Mouse (Mus musculus) kidney, adult 9 months (tissue): Measurements from ENCODE around the gene Gm45521.

ENCODE experiments used
- DNase-seq: peaks from one replicate; pipeline ENCODE4 v3.0.0; 2022

Gm45521 gene

GRCm38 (mm10) chr14:7957049-7957448, at the start of gene Gm45521:
Gm45521 (plus strand) TSS chr14:7957288.
- DNase-seq = no peak

GRCm38 (mm10) chr14:7909472-7909871, 47.6 kb upstream of the Gm45521 start:
- DNase-seq = no peak

- no peak for DNase-seq
Observed at GRCm38 (mm10) chr14:7913842-7914241, 43.2 kb upstream of the Gm45521 start.

DNA sequence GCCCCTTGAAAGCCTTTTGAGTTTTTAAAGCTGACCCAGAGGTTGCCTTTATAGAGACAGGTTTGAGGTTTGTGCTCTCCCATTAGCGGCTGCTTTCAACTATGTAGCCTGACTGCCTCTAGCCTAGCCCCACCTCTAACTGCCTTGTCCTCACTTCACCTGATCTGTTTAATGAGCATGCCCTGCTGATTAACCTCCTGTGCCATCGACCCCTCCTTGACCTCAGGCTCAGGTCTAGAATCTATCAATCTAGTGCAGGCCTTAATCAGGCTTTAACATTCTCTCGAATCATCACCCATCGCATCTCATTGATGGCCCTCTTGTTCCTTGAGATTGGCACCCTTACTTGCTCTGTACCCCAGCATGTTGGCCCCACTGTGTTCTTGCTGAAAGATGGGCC, 42.6 kb upstream of the Gm45521 start:
- DNase-seq = no peak

GRCm38 (mm10) chr14:7918150-7918991, 38.7 kb upstream of the Gm45521 start:
- no peak for DNase-seq

- DNase-seq = no peak
Observed at GRCm38 (mm10) chr14:7919309-7919708, 37.8 kb upstream of the Gm45521 start.

GRCm38 (mm10) chr14:7919921-7920320, 37.2 kb upstream of the Gm45521 start:
- DNase-seq = no peak

DNA sequence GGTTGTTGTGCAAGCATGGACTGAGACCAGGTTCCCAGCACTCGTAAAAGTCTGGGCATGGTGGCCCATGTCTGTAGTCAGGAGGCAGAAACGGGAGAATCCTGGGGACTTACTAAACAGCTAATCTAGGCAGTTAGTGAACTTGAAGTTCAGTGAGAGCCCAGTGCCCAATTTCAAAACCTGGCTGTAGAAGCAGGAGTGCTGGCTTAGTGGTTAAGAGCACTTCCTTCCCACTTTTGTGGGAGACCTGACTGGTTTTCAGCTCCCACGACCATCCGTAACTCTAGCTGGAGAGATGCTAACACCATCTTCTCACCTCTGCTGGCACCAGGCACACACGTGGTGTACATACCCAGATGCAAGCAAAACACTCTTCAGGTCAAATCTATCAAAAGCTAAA, 35.6 kb upstream of the Gm45521 start:
- no peak for DNase-seq

DNA sequence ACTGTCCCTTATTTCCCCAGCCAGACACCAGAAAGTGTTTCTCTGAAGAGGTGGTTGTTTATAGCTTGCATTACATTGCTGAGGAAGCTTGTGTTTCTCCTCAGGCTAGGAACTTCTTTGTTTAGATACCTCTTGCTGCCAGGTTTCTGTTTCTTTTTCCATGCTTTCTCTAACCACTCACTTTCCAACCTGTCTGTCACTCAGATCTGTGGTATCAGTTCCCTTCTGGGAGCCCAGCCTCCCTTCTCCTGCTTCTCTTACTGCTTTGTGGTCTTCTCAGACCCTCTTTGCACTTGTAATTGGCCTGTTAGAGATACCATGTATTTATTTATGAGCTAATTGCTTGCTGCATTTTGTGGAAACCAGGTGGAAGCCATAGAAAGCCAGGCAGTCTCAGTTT, 33.5 kb upstream of the Gm45521 start:
- no peak for DNase-seq

DNA sequence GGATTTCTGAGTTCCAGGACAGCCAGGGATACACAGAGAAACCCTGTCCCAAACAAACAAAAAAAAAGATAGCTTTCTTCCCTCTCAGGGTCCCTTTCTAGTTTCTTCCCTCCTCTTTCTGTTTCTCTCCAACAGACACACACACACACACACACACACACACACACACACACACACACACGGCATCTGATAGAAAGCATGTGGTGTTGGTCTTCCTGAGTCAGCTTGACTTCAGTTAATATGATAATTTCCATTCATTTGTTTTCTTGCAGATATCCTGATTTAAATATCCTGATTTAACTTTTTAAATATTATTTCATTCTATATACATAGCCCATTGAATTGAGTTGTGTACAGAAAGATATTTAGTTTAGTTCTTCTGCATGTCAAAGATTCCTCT, 28.7 kb upstream of the Gm45521 start:
- no peak for DNase-seq

DNA sequence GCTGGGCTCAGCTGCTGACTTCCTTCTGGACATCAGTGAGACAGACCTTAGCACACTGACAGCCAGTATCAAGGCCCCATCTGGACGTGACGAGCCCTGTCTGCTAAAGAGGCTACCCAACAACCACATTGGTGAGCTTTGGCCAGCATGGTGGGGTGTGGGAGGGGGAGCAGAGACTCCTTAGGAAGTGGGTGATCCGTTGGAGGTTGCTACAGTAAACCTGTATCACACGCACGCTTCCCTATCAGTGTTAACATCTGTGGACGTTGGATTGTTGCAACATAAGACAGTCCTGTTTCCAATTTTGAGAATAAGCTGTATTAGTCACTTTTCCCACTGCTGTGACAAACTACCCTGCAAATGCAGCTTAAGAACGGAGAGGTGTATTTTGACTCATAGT, 28.1 kb upstream of the Gm45521 start:
- no peak for DNase-seq

- DNase-seq = no peak
Observed at GRCm38 (mm10) chr14:7932151-7932550, 24.9 kb upstream of the Gm45521 start.

- DNase-seq = no peak
Observed at GRCm38 (mm10) chr14:7934166-7934565, 22.9 kb upstream of the Gm45521 start.

DNA sequence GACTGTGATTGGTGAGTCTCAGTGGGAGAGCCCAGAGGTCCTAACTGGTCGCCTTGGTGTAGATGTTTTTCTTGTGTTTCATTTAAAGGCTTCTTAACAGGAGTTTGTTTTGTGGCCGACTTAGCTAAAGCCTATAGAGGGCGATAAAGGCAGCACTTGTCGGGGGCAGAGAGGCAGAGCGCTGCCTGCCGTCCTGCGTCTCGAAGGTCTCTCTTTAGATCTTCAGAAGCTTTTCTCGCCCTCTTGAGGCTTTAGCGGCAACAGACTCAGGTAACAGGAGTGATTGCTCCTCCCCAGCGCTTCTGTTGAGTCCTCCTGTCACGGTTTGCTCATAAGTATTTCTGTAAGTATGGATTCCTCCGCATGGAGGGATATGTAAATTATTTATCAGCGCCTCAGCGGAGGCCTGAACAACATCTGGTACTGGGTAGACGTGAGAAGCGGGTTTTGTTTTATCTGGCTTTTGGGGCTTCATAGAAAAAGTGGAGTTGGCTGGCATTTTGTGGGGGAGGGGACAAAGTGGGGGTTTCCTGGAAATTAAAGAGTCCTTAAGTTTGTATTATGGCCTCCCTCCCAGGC, 19.9 kb upstream of the Gm45521 start:
- DNase-seq = no peak

DNA sequence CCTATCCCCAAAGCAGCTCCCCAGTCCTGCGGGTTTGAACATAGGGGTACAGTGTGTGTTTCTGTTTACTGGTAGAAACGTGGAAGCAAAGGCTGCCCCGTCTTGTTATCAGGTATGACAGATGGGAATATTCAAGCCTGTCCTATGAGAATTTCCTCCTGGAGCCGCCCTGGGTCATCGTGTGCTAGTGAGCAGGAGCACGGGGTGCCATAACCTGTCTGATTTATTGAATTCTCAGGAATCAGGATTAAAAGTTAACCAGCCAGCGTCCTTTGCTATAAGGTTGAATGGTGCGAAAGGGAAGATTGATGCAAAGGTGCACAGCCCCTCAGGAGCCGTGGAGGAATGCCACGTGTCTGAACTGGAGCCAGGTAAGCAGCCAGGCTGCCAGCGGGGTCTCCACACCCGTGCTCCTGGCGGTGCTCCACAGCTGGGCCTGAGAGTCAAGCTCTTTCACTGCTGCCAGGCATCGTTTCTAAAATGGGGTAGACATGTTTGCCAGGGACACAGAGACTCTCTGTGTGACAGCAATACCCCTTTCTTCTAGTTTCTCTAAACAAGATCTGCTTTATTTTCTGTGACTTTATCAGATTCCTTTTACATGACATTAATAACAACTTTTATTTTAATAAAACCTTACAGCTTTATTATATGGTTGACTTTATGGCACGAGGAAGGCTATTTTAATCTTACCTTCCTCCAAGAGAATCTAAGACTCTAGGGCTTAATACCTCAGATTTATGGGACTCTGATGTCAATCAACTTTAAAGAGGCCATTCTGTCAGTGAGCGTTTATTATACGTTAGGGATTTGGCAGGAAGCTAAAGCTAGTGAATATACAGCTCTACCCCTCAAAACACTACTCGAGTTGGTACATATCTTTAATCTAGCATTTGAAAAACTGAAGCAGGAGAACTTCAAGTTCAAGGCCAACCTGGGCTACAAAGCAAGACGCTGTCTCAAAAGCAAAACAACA, 18.0 kb upstream of the Gm45521 start:
- DNase-seq = no peak

GRCm38 (mm10) chr14:7941413-7941812, 15.7 kb upstream of the Gm45521 start:
- peak; percentile 32 for DNase-seq

- DNase-seq = peak; percentile 91
Observed at GRCm38 (mm10) chr14:7943101-7943800, 13.8 kb upstream of the Gm45521 start.

DNA sequence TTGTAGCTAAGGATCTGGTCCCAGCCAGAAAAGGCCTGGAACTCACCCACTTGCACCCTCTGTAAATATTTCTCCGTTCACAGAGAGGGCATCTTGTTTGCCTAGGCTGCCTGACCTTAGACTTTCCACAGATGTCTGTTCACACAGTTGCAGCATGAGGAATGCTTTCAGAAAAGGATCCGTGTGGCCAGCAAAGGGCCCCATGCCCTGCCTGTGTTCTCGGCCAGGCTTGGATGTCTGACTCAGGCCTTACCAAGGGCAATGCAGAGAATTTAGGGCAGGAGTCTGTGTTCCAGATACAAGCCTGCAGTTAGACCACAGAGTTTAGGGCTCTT, 13.3 kb upstream of the Gm45521 start:
- DNase-seq = no peak

- DNase-seq = peak; percentile 30
Observed at GRCm38 (mm10) chr14:7944349-7945039, 12.6 kb upstream of the Gm45521 start.

DNA sequence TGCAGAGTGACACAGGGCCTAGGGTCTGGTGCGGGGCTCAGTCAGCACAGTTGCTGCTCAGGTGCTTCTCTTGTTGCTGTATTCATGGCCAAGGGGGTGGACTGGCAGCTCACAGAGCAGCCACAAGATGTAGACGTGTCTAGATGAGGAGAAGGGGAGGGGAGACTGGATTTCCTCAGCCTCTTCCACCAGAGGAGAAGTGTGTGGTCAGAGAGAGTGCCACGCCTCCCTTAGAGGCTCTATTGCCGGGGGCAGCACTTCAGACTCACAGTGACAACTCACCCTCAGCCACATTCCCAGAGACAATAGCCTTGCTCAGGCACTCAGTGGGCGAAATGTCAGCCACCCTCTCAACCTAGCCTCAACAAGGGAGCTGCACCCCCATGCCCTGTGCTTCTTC, 11.8 kb upstream of the Gm45521 start:
- no peak for DNase-seq

DNA sequence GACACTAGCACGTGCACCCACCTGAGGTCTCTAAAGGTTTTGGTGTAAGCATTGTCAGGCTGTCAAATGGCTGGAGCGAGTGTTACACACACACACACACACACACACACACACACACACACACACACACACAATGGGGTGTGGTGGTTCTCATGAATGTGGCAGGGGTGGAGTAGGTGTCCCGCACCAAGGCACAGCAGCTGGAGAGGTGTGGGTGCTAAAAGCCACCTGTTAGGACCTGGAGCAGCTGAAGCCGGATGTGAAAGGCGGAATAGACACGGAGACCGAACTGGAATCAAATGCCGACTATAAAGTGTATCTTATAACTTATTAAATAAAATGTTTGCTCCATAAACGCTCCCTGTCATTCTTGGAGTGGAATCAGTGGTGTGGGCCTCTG, 5.9 kb upstream of the Gm45521 start:
- DNase-seq = no peak

GRCm38 (mm10) chr14:7952610-7953254, 4.4 kb upstream of the Gm45521 start:
- peak; percentile 54 for DNase-seq
